Mouse (Mus musculus) bone marrow, adult 2 months (tissue): ENCODE results near the gene Zfp865.
"Not testable (repeated sequence)": the region's sequence is repeated elsewhere in the genome, so short reads cannot be mapped to it uniquely, and the experiment has no call there.

Source experiments
- CTCF ChIP-seq: fragments of 200-500 bp; IDR thresholded peaks from 2 replicates; pipeline ENCODE4 v1.5.1; 2011; ENCODE audit warnings: low read length, control low read depth; ENCODE audit not compliant: control insufficient read depth, insufficient read depth
- POLR2A ChIP-seq: fragments of 200-500 bp; IDR thresholded peaks from 2 replicates; pipeline ENCODE4 v1.6.1; 2011; ENCODE audit warnings: low read depth, mild to moderate bottlenecking, control low read depth, low read length, borderline replicate concordance; ENCODE audit not compliant: control insufficient read depth

- not testable (repeated sequence) for TF ChIP-seq POLR2A, CTCF
Measured at GRCm38 (mm10) chr7:5002876-5003275, 17.3 kb upstream of the Zfp865 start.
